Mouse (Mus musculus) cerebellum, postnatal 4 days (tissue): Measurements from ENCODE around the gene Cdkn2aip.
A peak's percentile ranks its signal among the peaks of the same experiment; 100 is the strongest.

Source experiments
- DNase-seq, 2 experiments: peaks; one replicate each; pipeline ENCODE4 v3.0.0; 2022; ENCODE audit warnings: low spot score in 2 of 2, mixed read lengths in 1 of 2

Cdkn2aip gene

DNA sequence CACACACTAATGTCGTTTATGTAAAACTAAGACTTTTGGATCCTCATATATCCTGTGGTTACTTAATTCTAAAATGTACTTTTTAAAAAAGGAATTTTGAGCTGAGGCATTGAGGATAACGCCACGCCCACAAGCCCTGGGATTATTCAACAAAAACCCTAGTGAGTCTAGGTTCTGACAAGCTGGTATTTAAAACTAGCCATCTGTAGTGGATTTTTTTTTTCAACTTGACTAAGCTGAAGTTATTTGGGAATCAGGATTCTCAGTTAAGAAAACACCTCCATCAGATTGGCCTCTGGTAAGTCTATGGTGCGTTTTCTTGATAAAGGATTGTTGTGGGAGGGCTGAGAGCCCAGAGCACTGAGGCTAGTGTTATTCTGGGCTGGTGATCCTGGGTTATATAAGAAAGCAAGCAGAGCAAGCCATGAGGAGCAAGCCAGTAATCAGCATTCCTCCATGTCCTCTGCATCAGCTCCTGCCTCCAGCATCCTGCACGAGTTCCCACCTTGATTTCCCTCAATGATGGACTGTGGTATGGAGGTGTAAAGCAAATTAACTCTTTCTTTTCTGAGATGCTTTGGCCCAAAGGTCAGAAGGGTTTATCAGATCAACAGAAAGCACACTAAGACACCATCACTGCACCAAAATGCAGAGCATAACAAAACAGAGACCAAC, 18.2 kb downstream of the Cdkn2aip start:
- no peak for DNase-seq

DNA sequence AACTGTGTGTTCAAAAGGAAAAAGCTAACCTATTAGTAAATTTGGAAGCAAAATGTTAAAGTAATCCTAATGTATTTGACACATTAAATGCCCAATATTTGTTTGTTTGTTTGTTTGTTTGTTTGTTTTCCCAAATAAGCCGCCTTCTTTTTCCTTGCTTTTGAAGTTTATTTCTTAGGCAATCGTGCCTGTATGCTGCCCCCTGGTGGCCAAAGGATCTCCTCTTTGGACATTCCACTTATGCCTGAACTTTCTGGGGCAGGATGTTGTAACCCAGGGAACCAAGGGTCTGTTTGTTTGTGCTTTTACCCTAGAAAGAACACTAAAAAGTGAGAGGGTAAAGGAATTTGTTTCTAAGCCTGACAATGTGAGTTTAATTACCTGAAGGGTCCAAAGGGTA, 20.6 kb downstream of the Cdkn2aip start:
- peak; percentile 74 to 83 for DNase-seq

GRCm38 (mm10) chr8:47691831-47692230, 21.9 kb downstream of the Cdkn2aip start:
- no peak for DNase-seq

DNA sequence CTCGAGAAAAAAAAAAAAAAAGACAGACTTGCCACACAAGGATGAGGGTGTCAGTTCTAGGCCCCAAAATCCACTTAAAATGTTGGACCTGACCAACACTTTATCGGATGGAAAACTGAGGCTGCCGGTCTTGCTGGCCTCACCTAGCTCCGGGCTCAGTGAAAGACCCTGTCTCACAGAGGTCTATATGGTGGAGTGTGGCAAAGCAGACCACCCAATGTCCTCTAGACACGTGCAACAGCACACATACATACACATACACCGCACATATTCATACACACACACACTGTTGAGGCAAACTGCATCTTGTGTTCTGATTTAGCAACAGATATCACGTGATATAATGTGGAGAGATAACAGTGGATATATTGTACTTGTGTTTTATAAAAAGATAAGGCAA, 22.4 kb downstream of the Cdkn2aip start:
- no peak for DNase-seq

GRCm38 (mm10) chr8:47690674-47691078, 23.1 kb downstream of the Cdkn2aip start:
- DNase-seq = no peak

DNA sequence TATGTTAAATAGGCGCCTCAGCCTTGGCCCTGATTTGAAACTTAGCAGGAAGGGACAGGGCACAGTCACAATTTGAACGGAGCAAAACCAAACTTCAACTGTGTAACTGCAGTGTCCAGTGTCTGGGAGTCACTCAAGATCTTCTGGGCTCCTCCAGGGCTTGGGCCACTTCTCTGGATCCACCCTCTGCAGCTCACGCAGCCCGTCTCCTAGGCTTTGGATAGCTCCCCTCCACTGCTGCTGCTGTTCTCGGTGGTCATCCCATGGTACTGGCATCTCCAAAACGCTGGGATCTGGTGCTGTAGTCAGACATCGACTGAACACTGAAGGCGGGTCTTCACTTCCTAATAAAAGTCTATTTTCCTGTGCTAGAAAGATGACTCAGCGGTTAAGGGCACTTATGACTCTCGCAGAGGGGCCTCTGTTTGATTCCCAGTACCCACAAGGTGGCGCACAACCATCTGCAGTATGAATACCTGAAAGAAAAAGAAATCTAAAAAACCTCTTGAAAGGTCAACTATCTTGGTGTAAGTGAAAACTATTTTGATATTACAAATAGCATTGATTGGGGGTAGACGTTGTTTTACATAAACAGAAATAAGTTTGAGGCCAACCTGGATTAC, 23.9 kb downstream of the Cdkn2aip start:
- no peak for DNase-seq

- DNase-seq = no peak
Measured at GRCm38 (mm10) chr8:47684441-47684840, 29.3 kb downstream of the Cdkn2aip start.

- no peak for DNase-seq
Measured at GRCm38 (mm10) chr8:47683994-47684393, 29.7 kb downstream of the Cdkn2aip start.

DNA sequence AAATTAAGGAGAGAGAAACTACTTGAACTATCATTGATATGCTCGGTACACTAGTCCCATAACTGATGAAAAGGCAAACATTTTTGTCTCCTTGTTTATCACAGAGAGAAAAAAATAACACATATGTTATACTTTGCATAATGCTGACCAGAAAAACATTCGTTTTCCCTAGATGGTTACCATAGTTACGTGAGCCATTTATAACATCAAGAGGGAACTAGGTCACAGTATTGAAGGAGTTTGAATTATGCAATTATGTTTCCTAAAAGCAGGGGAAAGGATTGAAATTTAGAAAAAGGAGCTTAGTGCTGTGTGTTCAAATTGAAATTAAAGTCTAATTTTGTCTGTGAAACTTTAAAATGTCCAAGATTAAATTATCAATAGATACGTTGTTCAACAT, 33.4 kb downstream of the Cdkn2aip start:
- DNase-seq = no peak

GRCm38 (mm10) chr8:47679603-47680002, 34.1 kb downstream of the Cdkn2aip start:
- no peak for DNase-seq

GRCm38 (mm10) chr8:47676631-47677030, 37.1 kb downstream of the Cdkn2aip start:
- no peak for DNase-seq

GRCm38 (mm10) chr8:47676224-47676623, 37.5 kb downstream of the Cdkn2aip start:
- DNase-seq = peak in 1 of 2 experiments; percentile 7

DNA sequence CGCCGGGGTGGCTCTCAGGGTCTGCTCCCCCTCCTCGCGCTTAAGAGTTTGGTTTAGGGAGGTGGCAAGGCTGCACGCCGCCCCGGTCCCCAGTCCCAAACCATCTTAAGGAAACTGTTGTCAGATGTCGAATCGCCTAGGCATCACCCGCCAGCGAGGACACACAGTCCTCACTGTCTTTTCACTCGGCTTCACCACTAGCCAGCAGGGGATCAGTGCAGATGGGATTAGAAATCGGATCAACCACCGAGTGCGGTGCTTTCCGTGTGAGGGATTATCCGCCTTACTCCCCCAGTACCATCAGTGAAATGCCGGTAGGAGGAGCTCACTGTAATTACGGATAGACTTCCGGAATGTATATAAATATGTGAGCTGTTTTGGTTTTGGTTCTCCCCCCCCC, 37.9 kb downstream of the Cdkn2aip start:
- no peak for DNase-seq

GRCm38 (mm10) chr8:47674777-47675710, 38.7 kb downstream of the Cdkn2aip start, which contains the start of gene Ing2:
Ing2 (minus strand) TSS chr8:47675556.
- DNase-seq = peak; percentile 99 to 100

- no peak for DNase-seq
Measured at GRCm38 (mm10) chr8:47674140-47674776, 39.5 kb downstream of the Cdkn2aip start.

GRCm38 (mm10) chr8:47673317-47674139, 40.2 kb downstream of the Cdkn2aip start:
- DNase-seq = peak; percentile 84 to 91

GRCm38 (mm10) chr8:47664231-47664785, 49.4 kb downstream of the Cdkn2aip start:
- DNase-seq = no peak

DNA sequence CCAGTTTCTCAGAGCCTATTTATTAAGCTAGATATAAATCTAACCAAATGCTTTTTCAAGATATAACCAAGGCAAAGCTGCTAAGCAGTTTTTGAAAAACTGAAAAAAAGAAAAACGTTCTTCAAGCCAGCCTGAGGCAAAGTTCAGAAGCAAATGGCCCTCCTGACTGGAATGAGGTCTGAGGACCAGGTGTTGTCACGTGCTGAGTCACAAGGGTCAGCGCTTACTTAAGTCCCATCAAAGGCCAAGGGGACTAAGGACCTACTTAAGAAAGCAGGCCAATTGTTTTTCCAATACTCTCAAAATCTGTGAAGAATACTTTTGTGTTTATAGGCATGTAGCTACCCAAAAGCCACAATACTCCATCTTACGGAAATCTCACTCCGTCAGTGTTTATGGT, 50.5 kb downstream of the Cdkn2aip start:
- no peak for DNase-seq

- no peak for DNase-seq
Measured at GRCm38 (mm10) chr8:47662716-47663115, 51.0 kb downstream of the Cdkn2aip start.

GRCm38 (mm10) chr8:47660394-47660793, 53.3 kb downstream of the Cdkn2aip start:
- no peak for DNase-seq

DNA sequence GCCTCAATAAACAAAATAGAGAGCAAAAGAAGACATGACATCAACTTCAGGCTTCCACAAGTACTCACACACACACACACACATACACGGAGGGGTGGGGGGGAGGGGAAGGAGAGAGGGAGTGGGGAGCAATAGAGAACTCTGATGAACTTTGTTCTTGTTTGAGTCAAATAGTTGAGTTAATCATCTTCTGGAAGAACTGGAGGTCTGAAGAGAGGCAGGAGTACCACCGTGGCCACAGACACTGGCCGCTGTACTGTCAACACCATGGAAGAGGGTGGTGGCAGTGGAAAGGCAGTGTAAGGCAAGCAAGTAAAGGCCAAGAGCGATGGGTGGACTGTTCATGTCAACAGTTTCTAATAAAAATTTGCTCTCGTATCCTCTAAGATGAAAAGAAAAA, 54.3 kb downstream of the Cdkn2aip start:
- no peak for DNase-seq
